Mouse (Mus musculus) B cell, adult 2 months (primary cell): ENCODE data around the gene Ndufs8.

Experiments used
- DNase-seq, 2 experiments: peaks; one replicate each; pipeline ENCODE4 v3.0.0; 2022

Gene Ndufs8

GRCm38 (mm10) chr19:3903648-3904362 lies 8.8 kb downstream of the Ndufs8 start:
- DNase-seq: no peak

GRCm38 (mm10) chr19:3902966-3903365 lies 9.6 kb downstream of the Ndufs8 start:
- no peak for DNase-seq

GRCm38 (mm10) chr19:3899618-3900017 lies 13.0 kb downstream of the Ndufs8 start:
- DNase-seq: no peak

- peak; percentile 66 to 74 for DNase-seq
Measured at GRCm38 (mm10) chr19:3898952-3899351, 13.6 kb downstream of the Ndufs8 start.

GRCm38 (mm10) chr19:3897557-3897956 lies 15.0 kb downstream of the Ndufs8 start:
- DNase-seq: no peak

- DNase-seq: no peak
Measured at GRCm38 (mm10) chr19:3896208-3896607, 16.4 kb downstream of the Ndufs8 start.

GRCm38 (mm10) chr19:3895171-3895631 lies 17.4 kb downstream of the Ndufs8 start:
- no peak for DNase-seq

- no peak for DNase-seq
Measured at GRCm38 (mm10) chr19:3894294-3894693, 18.3 kb downstream of the Ndufs8 start.

- DNase-seq: no peak
Measured at GRCm38 (mm10) chr19:3893545-3894116, 18.9 kb downstream of the Ndufs8 start.

- peak; percentile 67 to 71 for DNase-seq
Measured at GRCm38 (mm10) chr19:3890181-3890580, 22.4 kb downstream of the Ndufs8 start.

GRCm38 (mm10) chr19:3889096-3889495 lies 23.5 kb downstream of the Ndufs8 start:
- no peak for DNase-seq

GRCm38 (mm10) chr19:3884325-3884990 lies 28.1 kb downstream of the Ndufs8 start:
- no peak for DNase-seq

GRCm38 (mm10) chr19:3882214-3882613 lies 30.4 kb downstream of the Ndufs8 start:
- no peak for DNase-seq

GRCm38 (mm10) chr19:3880054-3880848 lies 32.3 kb downstream of the Ndufs8 start:
- no peak for DNase-seq

GRCm38 (mm10) chr19:3875045-3875444 lies 37.5 kb downstream of the Ndufs8 start:
- DNase-seq: no peak

- no peak for DNase-seq
Measured at GRCm38 (mm10) chr19:3872373-3872772, 40.2 kb downstream of the Ndufs8 start.

GRCm38 (mm10) chr19:3871468-3871867 lies 41.1 kb downstream of the Ndufs8 start:
- DNase-seq: no peak

GRCm38 (mm10) chr19:3868290-3868689 lies 44.3 kb downstream of the Ndufs8 start:
- DNase-seq: no peak

GRCm38 (mm10) chr19:3864960-3865359 lies 47.6 kb downstream of the Ndufs8 start:
- peak; percentile 43 to 53 for DNase-seq

- no peak for DNase-seq
Measured at GRCm38 (mm10) chr19:3862713-3863112, 49.9 kb downstream of the Ndufs8 start.
